Mouse (Mus musculus) limb, embryonic 11.5 days (tissue): ENCODE results near the gene Ppp2r1b. TPM values are rescaled to one million over a fixed set of nuclear protein-coding genes. Genes with fewer than 3 reads are reported as not detected.

Source experiments
- ATAC-seq: fragments of 200-750 bp; cut with Nextera tagmentation; 2 replicates; pipeline ENCODE4 v1.8.0; 2017; ENCODE audit warnings: low read depth; ENCODE audit not compliant: insufficient number of reproducible peaks, low FRiP score, low TSS enrichment
- DNase-seq: peaks from one replicate; pipeline ENCODE4 v3.0.0-alpha.2; 2015; ENCODE audit warnings: low spot score
- H3K27ac ChIP-seq: fragments of 300-500 bp; sonication (generic); replicated peaks from 2 replicates; pipeline ENCODE4 v1.5.1; 2014; ENCODE audit warnings: low read depth, mild to moderate bottlenecking, low read length
- H3K27me3 ChIP-seq: fragments of 300-500 bp; sonication (generic); 2 replicates; pipeline ENCODE4 v1.6.1; 2014; ENCODE audit warnings: mild to moderate bottlenecking, low read length, mixed read lengths; ENCODE audit not compliant: control insufficient read depth, insufficient read depth
- H3K36me3 ChIP-seq: fragments of 300-500 bp; sonication (generic); 2 replicates; pipeline ENCODE4 v1.6.1; 2014; ENCODE audit warnings: mild to moderate bottlenecking, low read length, moderate library complexity, mixed read lengths; ENCODE audit not compliant: control insufficient read depth, insufficient read depth
- H3K4me1 ChIP-seq: fragments of 300-500 bp; sonication (generic); 2 replicates; pipeline ENCODE4 v1.6.1; 2014; ENCODE audit warnings: low read length, mixed read lengths; ENCODE audit not compliant: control insufficient read depth, insufficient read depth
- H3K4me2 ChIP-seq: fragments of 300-500 bp; sonication (generic); 2 replicates; pipeline ENCODE4 v1.6.1; 2014; ENCODE audit warnings: low read depth, mild to moderate bottlenecking, moderate library complexity; ENCODE audit not compliant: severe bottlenecking
- H3K4me3 ChIP-seq: fragments of 300-500 bp; sonication (generic); 2 replicates; pipeline ENCODE4 v1.5.1; 2014; ENCODE audit warnings: low read depth, low read length
- H3K9ac ChIP-seq: fragments of 300-500 bp; sonication (generic); 2 replicates; pipeline ENCODE4 v1.6.1; 2014; ENCODE audit warnings: mild to moderate bottlenecking, low read length
- H3K9me3 ChIP-seq: fragments of 300-500 bp; sonication (generic); 2 replicates; pipeline ENCODE4 v1.6.1; 2016; ENCODE audit warnings: low read length; ENCODE audit not compliant: control insufficient read depth
- WGBS: fragments of 180-500 bp; shearing (Covaris S2); extraction: QIAGEN DNeasy Blood & Tissue Kit; methylation state at CpG from one replicate; pipeline ENCODE4 v1.1.7; 2014; 5-methylcytosine and 5-hydroxymethylcytosine counted together
- polyA plus RNA-seq: library from polyadenylated mRNA; unstranded; fragments of >200 nt; fragmentation: Nextera tagmentation; extraction: Ambion mirVana; gene quantifications from 2 replicates; pipeline ENCODE4 v1.2.1, GENCODE M21; 2014

Gene Ppp2r1b
- polyA plus RNA-seq, 1 experiment from 2014 or later = 126 TPM

DNA sequence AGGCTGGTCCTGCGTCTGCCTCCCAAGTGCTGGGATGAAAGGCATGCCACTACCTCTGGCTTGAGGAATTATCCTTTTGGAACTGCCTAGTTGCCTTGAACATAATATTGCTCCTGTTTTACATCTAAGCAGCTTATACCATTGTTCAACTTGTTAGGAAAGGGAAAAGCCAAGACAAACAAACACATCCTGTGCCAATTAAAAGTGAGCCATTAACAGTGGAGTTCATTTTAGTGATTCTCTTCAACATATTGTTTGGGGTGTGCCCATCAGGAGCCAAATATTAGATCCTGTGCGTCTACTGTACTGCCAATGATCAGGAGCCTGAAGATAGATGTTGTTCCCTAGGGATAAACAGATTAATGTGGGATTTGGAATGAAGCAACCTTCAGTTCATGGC is 37.1 kb downstream of the Ppp2r1b start:
- Histone ChIP-seq H3K27ac (no peak overlapping the region), H3K27me3 (no peaks in the 10 kb centered on the region), H3K9me3 (no peaks in the 10 kb centered on the region), H3K36me3 (peaks cover 14% of the 10 kb centered on the region; the same call in 1 of the 2 replicates), H3K9ac (no peak overlapping the region), H3K4me1 (no peaks in the 10 kb centered on the region), H3K4me2 (no peak overlapping the region), H3K4me3 (no peak overlapping the region)
- 95% methylated on average over 2 of the region's 2 CpGs for WGBS
- DNase-seq = no peak
- ATAC-seq = no peak

DNA sequence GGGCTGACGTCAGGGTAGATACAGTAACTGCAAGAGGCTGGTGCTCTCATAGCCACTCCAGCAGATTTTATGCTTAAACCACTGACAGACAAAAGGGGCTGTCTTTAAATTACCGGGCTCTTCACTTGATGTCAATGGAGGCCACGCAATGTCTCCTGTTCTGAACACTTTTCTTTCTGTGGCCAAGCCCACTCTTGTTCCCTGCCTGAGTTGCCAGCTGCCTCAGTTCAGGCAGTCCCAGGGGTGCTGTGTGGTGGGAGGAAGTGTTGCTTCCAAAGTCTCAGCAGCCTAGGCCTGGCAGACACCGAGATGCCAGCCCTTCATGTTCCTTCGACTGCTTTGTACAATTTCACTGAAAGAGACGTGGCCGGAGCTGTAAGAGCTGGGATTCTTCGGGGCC is 39.0 kb downstream of the Ppp2r1b start:
- H3K36me3 ChIP-seq = peaks cover 13% of the 10 kb centered on the region; the same call in 1 of the 2 replicates
- ATAC-seq = no peak

DNA sequence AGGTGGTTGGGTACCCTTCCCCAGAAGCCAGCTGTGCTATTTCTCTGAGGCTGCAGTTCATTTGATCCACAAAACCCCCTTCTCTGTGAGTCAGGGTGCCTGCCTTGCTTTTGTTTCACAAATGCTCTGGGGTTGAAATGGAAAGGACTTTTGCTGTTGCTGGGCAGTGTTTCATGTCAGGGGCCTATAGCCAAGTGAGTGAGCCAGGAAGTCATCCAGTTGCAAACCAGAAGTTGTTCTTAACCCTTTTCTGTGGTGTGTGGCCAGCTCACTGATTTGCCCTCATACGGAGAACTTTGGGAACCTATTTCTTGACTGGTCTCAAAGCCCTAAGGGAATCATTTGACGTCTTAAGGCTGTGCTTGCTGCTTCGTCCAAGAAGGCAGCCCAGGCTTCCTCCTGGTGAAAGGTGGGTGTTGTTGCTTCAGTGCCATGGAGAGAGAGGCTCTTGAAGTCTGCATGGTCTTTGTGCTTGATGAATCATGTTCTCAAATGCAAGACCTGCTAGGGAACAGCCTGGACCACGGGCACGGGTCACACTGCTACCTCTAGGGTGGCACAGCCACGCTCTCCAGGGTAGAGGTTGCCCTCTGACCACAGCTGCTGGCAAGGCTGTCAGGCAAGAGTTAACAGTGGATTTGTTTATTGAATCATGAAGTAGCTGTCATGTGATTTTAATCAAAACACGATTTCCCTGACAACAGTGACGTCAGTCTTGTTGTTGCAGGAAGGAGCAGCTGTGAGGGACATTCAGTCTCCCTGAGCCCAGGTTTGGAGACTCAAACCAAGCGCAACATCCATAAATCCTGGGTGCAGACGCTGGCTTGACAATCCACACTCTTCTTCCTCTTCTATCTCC is 39.9 kb downstream of the Ppp2r1b start:
- Histone ChIP-seq H3K4me3 (no peak overlapping the region), H3K4me1 (no peaks in the 10 kb centered on the region), H3K27ac (no peak overlapping the region), H3K4me2 (no peak overlapping the region), H3K9me3 (no peaks in the 10 kb centered on the region), H3K27me3 (no peaks in the 10 kb centered on the region), H3K36me3 (peaks cover 6% of the 10 kb centered on the region; the same call in 1 of the 2 replicates), H3K9ac (no peak overlapping the region)
- no peak for DNase-seq
- ATAC-seq = no peak
- 69% methylated on average over 10 of the region's 10 CpGs for WGBS

More for the DNA sequence above, 39.0 kb downstream of the Ppp2r1b start:
- no peak overlapping the region for H3K27ac ChIP-seq
- no peak for DNase-seq
- H3K4me3 ChIP-seq = no peak overlapping the region
- H3K27me3 ChIP-seq = no peaks in the 10 kb centered on the region
- H3K9ac ChIP-seq = no peak overlapping the region
- 87% methylated on average over 8 of the region's 8 CpGs for WGBS
- no peaks in the 10 kb centered on the region for H3K4me1 ChIP-seq
- H3K4me2 ChIP-seq = no peak overlapping the region
- H3K9me3 ChIP-seq = no peaks in the 10 kb centered on the region

DNA sequence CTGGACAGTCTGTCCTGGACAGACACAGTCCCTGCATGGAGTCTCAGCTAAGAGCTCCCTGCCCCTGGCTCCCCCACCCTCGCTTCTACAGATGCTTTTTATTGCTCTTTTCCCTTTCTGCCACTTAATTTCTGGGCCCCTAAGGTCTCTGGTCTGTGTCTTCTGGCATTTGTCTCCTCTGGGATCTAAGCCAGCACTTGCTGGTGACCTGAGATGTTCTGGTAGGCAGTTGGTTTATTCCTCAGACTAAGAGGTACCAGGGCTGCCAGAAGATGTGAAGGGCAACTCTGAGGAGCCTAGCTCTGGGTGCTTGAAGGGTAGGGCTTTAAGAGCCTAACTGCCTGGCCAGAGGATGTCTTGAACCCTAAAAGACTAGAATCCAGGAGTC is 40.5 kb downstream of the Ppp2r1b start:
- no peak for ATAC-seq
- no peak overlapping the region for H3K27ac ChIP-seq
- no peaks in the 10 kb centered on the region for H3K4me1 ChIP-seq
- H3K4me3 ChIP-seq = no peak overlapping the region
- peaks cover 6% of the 10 kb centered on the region; the same call in 1 of the 2 replicates for H3K36me3 ChIP-seq
- 25% methylated on average over 1 of the region's 1 CpGs for WGBS
- no peaks in the 10 kb centered on the region for H3K9me3 ChIP-seq
- no peak overlapping the region for H3K4me2 ChIP-seq
- no peaks in the 10 kb centered on the region for H3K27me3 ChIP-seq
- no peak for DNase-seq
- no peak overlapping the region for H3K9ac ChIP-seq

DNA sequence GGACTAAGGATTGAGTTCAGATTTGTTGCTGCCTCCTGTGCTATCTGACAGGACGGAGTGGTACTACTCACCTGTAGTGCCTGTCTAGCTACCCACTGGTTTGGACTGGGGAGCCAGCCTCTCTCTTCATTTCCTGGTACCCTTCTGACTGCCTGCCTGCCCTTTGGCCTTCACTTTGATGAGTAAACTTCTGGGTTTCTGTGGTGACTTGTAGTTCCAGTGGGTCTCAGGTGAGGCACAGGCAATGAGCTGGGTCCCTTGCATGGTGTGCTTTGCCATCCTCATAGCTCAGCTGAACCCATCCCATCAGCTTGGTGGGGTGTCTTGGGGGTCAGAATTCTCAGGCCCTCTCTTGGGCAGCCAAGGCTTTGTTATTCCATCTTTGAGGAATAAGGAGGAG is 41.8 kb downstream of the Ppp2r1b start:
- ATAC-seq (no peak), DNase-seq (no peak)
- no peaks in the 10 kb centered on the region for H3K27me3 ChIP-seq
- H3K4me3 ChIP-seq = no peak overlapping the region
- no peaks in the 10 kb centered on the region for H3K9me3 ChIP-seq
- H3K4me2 ChIP-seq = no peak overlapping the region
- 94% methylated on average over 1 of the region's 1 CpGs for WGBS
- H3K4me1 ChIP-seq = no peaks in the 10 kb centered on the region
- no peak overlapping the region for H3K27ac ChIP-seq
- H3K36me3 ChIP-seq = peaks cover 4% of the 10 kb centered on the region; the same call in 1 of the 2 replicates
- H3K9ac ChIP-seq = no peak overlapping the region

DNA sequence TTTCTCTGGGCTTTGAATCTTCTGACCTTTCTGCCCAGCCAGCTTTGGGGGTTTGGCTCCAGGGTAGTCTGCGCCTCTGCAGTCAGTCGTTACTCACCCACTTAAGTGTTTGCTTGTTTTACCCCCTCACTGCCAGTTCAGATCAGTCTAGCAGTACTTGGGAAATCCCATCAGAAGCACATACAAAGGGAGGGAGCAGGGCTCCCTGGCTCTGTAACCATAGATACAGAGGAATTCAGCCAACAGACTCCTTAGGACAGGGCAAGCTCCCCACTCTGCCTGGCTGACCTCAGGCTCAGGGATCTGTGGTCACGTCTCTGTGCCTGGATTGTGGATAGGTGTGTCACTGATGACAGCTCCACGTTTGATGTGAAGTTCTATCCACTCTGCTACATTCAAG is 42.2 kb downstream of the Ppp2r1b start:
- Histone ChIP-seq H3K9me3 (no peaks in the 10 kb centered on the region), H3K4me1 (no peaks in the 10 kb centered on the region), H3K36me3 (peaks cover 4% of the 10 kb centered on the region; the same call in 1 of the 2 replicates), H3K9ac (no peak overlapping the region), H3K27me3 (no peaks in the 10 kb centered on the region), H3K27ac (no peak overlapping the region), H3K4me3 (no peak overlapping the region), H3K4me2 (no peak overlapping the region)
- no peak for DNase-seq
- WGBS = 51% methylated on average over 4 of the region's 4 CpGs
- no peak for ATAC-seq

GRCm38 (mm10) chr9:50889211-50889610 is 44.1 kb downstream of the Ppp2r1b start:
- ATAC-seq = no peak
- DNase-seq = no peak

GRCm38 (mm10) chr9:50889964-50890363 is 44.9 kb downstream of the Ppp2r1b start:
- H3K27ac ChIP-seq = no peak overlapping the region
- no peaks in the 10 kb centered on the region for H3K9me3 ChIP-seq
- H3K36me3 ChIP-seq = peaks cover 3% of the 10 kb centered on the region
- no peak overlapping the region for H3K9ac ChIP-seq
- H3K4me2 ChIP-seq = no peak overlapping the region
- no peaks in the 10 kb centered on the region for H3K27me3 ChIP-seq
- H3K4me1 ChIP-seq = no peaks in the 10 kb centered on the region
- ATAC-seq (no peak), DNase-seq (no peak)
- H3K4me3 ChIP-seq = no peak overlapping the region
- 86% methylated on average over 4 of the region's 4 CpGs for WGBS

More at GRCm38 (mm10) chr9:50889211-50889610, 44.1 kb downstream of the Ppp2r1b start:
- Histone ChIP-seq H3K4me3 (no peak overlapping the region), H3K4me1 (no peaks in the 10 kb centered on the region), H3K9ac (no peak overlapping the region), H3K4me2 (no peak overlapping the region), H3K9me3 (no peaks in the 10 kb centered on the region), H3K27ac (no peak overlapping the region), H3K27me3 (no peaks in the 10 kb centered on the region), H3K36me3 (no peaks in the 10 kb centered on the region; the same call in 1 of the 2 replicates)
- WGBS = 68% methylated on average over 6 of the region's 6 CpGs
